Mouse (Mus musculus) midbrain, embryonic 15.5 days (tissue): Measurements from ENCODE around the gene Muc15. TPM values are rescaled to one million over a fixed set of nuclear protein-coding genes. Genes with fewer than 3 reads are reported as not detected.

Source experiments
- polyA plus RNA-seq: library from polyadenylated mRNA; unstranded; fragments of >200 nt; fragmentation: Nextera tagmentation; extraction: Ambion mirVana; gene quantifications from 2 replicates; pipeline ENCODE4 v1.2.1, GENCODE M21; 2015

The Muc15 gene
- polyA plus RNA-seq, 1 experiment from 2014 or later: 0.17 TPM

Other genes with a start within 250 kb of the Muc15 start
- gene Slc5a12, start 124.0 kb upstream of the Muc15 start, polyA plus RNA-seq: 0.11 TPM in 1 of 2 replicates, not detected in the other
- 0.68 and 1.2 TPM in 2 replicates for gene Ano3, start 229.6 kb downstream of the Muc15 start, polyA plus RNA-seq